Mouse (Mus musculus) neutrophil, adult 5-6 weeks (primary cell): Measurements from ENCODE around the gene Tmem82. TPM values are rescaled to one million over a fixed set of nuclear protein-coding genes. Genes with fewer than 3 reads are reported as not detected.

Experiments used
- ATAC-seq: fragments of 151-379, 151-347 bp; 2 replicates; pipeline ENCODE4 v1.8.0; 2017; ENCODE audit warnings: mild to moderate bottlenecking, moderate TSS enrichment; ENCODE audit not compliant: insufficient number of reproducible peaks, poor library complexity, low FRiP score, severe bottlenecking; ENCODE audit errors: extremely low read depth
- total RNA-seq: library from RNA; stranded (forward); fragments of 200-1000 nt; gene quantifications from 2 replicates; pipeline ENCODE4 v1.2.3, GENCODE M21; 2017

The Tmem82 gene
- total RNA-seq, 1 experiment from 2014 or later = not detected

- no peak for ATAC-seq
Observed at GRCm38 (mm10) chr4:141621297-141621696, 2.9 kb upstream of the Tmem82 start.

GRCm38 (mm10) chr4:141619299-141619883 is 958 bp upstream of the Tmem82 start:
- no peak for ATAC-seq

- ATAC-seq = no peak
Observed at GRCm38 (mm10) chr4:141617863-141618564, 419 bp downstream of the Tmem82 start.

DNA sequence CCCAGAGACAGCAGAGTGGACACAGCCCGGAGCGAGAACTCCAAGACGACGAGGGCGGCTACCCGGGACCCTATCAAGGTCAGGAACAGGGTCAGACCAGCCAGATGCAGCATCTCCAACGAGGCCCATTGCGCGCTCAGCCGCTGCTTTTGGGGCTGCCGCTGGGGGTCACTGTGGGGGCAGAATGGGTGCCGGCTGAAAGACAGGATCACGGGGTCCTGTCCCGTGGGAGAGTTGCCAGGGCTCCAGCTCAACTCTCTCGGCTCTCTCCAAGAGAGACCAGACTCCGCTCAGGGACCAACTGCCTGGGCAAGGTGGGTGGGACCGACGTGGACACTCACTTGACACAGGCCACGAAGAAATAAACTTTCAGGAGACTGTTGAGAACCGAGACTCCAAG is 1.1 kb downstream of the Tmem82 start:
- ATAC-seq = peak; percentile 14; the same call in 1 of the 2 replicates

GRCm38 (mm10) chr4:141616811-141617210 is 1.6 kb downstream of the Tmem82 start:
- no peak for ATAC-seq

DNA sequence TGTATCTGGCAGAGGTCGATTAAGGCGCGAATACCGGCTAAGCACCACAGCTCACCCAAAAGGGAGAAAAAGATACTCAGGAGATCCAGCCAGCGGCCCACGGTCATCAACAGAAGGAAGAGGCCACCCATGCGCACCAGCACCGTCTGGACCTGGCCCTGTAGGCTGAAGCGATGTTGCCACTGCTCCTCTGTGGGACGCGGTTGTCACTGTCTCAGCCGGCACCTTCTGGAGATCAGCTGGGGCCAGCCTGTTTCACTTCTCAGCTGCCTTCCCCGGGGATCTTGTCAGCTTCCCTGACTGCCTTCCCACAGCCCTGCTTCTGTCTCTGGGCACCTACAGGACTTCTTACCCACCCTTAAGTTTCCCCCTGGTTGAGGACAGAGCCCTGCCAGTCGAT is 3.5 kb downstream of the Tmem82 start:
- ATAC-seq = no peak

DNA sequence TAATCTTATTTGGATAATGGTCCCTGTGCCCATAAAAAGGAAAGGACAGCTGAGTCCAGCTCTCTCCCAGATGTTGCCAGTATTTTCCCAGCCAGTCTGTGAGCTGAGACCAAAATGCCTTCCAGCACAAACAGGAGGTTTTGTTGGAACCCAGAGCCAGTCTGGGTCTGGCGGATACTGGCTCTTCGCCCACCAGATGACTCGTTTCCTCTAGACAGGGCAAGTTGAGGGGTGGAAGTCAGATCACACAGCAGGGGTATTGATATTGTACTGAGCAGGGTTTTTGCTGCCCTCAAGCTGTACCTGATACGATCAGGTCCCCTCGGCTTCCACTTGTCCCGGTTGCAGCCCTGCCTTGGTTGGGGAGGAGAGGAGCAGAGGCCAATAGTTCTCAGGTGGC is 8.9 kb downstream of the Tmem82 start:
- ATAC-seq = no peak

GRCm38 (mm10) chr4:141605861-141606260 is 12.6 kb downstream of the Tmem82 start, which contains the start of gene Fblim1:
Gene Fblim1 (minus strand): TSS chr4:141606096.
- no peak for ATAC-seq

- ATAC-seq = no peak
Observed at GRCm38 (mm10) chr4:141605421-141605820, 13.0 kb downstream of the Tmem82 start.

GRCm38 (mm10) chr4:141604493-141604892 is 13.9 kb downstream of the Tmem82 start:
- ATAC-seq = no peak

GRCm38 (mm10) chr4:141603921-141604320 is 14.5 kb downstream of the Tmem82 start:
- ATAC-seq = no peak

GRCm38 (mm10) chr4:141602523-141603223 is 15.8 kb downstream of the Tmem82 start:
- ATAC-seq = no peak

GRCm38 (mm10) chr4:141601148-141601862 is 17.1 kb downstream of the Tmem82 start:
- no peak for ATAC-seq

DNA sequence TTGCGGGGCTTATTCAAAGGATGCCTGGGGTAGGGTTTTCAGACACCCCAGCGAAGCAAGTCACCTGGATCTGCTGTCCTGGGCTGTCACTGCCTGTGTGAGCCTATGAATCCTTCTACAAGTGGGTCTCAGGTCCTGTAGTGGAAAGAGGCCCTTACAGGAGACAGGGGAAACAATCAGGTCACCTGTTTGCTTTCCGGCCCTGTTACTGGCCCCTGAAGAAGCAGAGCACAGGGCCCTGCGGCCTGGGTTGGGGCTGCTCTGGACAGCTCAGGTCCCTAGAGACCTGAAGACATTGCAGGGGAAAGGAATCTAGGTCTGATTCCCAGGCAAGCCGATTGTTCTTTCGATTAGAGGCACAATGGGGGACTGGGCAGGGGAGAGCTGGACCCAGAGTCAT is 18.1 kb downstream of the Tmem82 start:
- no peak for ATAC-seq

- ATAC-seq = no peak
Observed at GRCm38 (mm10) chr4:141599251-141600141, 18.9 kb downstream of the Tmem82 start.

DNA sequence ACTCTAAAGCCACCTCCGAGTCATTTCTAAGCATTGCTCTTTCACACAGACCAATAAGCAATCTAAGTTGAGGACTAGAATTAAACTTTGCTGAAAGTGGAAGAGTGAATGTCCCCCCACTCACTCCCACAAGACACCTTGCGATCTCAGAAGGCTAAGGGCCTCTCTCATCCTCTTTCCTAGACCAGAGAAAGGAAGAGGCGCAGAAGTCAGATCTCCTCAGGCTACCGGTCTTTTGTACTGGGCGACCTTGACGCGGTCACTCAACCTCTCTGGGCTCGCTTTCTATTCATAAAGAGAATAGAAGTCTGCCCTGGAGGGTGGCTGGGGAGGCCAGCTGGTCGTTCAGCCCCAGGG is 19.6 kb downstream of the Tmem82 start:
- no peak for ATAC-seq

DNA sequence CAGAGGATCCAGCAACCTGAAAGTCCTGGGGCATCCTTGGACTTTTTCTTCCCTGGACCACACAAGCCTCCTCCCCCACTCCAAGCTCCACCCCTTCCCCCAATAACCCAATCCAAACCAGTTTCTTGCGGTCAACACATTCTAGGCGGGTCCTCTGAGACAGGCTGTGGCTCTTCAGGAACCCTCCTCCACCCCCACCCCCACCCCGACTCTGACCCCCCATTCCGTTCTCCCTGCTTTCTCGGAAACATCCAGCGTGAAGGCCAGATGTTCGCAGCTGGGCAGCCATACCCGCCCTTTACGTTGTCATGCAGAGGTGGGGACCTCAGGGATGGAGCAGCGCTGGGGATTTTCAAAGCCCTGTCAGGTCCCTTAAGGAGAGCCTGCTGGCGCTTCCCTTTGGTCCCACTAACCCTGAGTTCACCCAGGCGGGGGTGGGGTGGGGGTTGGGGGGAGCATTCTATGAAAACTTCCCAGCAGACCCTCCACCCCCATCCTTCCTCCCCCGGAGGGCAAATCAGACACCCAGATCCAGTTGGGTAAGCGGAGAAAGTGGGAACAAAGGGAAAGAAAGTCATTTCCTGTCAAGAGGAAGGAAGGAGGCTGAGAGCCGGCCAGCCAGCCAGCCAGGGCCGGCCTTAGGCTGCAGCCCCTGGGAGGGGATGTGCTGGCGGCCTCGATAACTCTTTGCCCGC is 20.1 kb downstream of the Tmem82 start:
- ATAC-seq = no peak

- no peak for ATAC-seq
Observed at GRCm38 (mm10) chr4:141596700-141597328, 21.6 kb downstream of the Tmem82 start.
